Mouse (Mus musculus) heart, adult 2 months (tissue): ENCODE results near the gene Tubb1. TPM values are rescaled to one million over a fixed set of nuclear protein-coding genes. Genes with fewer than 3 reads are reported as not detected.
A peak's percentile ranks its signal among the peaks of the same experiment; 100 is the strongest.

Source experiments
- DNase-seq, 2 experiments: peaks; one replicate each; pipeline ENCODE4 v3.0.0; 2021
- H3K27ac ChIP-seq: fragments of 200-600 bp; 2 replicates; pipeline ENCODE4 v1.8.1; 2022
- H3K27me3 ChIP-seq: fragments of 200-500 bp; 2 replicates; pipeline ENCODE4 v1.6.1; 2012; ENCODE audit warnings: mild to moderate bottlenecking, low read length, inconsistent platforms, mixed read lengths; ENCODE audit not compliant: control insufficient read depth, insufficient read depth
- H3K36me3 ChIP-seq: fragments of 200-500 bp; 2 replicates; pipeline ENCODE4 v1.6.1; 2012; ENCODE audit warnings: low read length, inconsistent platforms; ENCODE audit not compliant: control insufficient read depth, insufficient read depth
- H3K4me1 ChIP-seq: fragments of 200-500 bp; 2 replicates; pipeline ENCODE4 v1.6.1; 2011; ENCODE audit warnings: low read length; ENCODE audit not compliant: control insufficient read depth, insufficient read depth
- H3K4me3 ChIP-seq: fragments of 200-600 bp; 2 replicates; pipeline ENCODE4 v1.8.1; 2022
- H3K79me2 ChIP-seq: fragments of 200-500 bp; replicated peaks from 2 replicates; pipeline ENCODE4 v1.6.1; 2012; ENCODE audit warnings: mild to moderate bottlenecking, inconsistent platforms, low read length, moderate library complexity, mixed read lengths; ENCODE audit not compliant: control insufficient read depth, insufficient read depth
- H3K9ac ChIP-seq: fragments of 200-500 bp; 2 replicates; pipeline ENCODE4 v1.6.1; 2012; ENCODE audit warnings: low read depth, mild to moderate bottlenecking, control low read depth, inconsistent platforms, low read length, mixed read lengths
- CTCF ChIP-seq: fragments of 200-600 bp; IDR thresholded peaks from 2 replicates; pipeline ENCODE4 v1.8.1; 2022; ENCODE audit warnings: antibody characterized with exemption, mild to moderate bottlenecking, moderate library complexity
- EP300 ChIP-seq: fragments of 200-500 bp; IDR thresholded peaks from 2 replicates; pipeline ENCODE4 v1.6.1; 2011; ENCODE audit warnings: low read depth, low read length, control low read depth; ENCODE audit not compliant: insufficient read depth
- POLR2A ChIP-seq: fragments of 200-500 bp; IDR thresholded peaks from 2 replicates; pipeline ENCODE4 v1.6.1; 2011; ENCODE audit warnings: mild to moderate bottlenecking, low read depth, low read length, control low read depth; ENCODE audit not compliant: insufficient read depth
- WGBS: fragments of 180-500 bp; shearing (Covaris S2); methylation state at CpG from one replicate; pipeline ENCODE4 v1.1.7; 2018; 5-methylcytosine and 5-hydroxymethylcytosine counted together
- intact Hi-C: fragments of 180-260 bp; cut with DNase I; formaldehyde crosslinking; loops from one replicate; pipeline ENCODE4 v1.15.1; 2025
- polyA plus RNA-seq: library from polyadenylated mRNA; depleted of rRNA; stranded (reverse); fragments of >200 nt; gene quantifications from 2 replicates; pipeline ENCODE4 v1.2.3, GENCODE M21; 2012
- total RNA-seq, 2 experiments: library from RNA; stranded (reverse); gene quantifications; 2 replicates each; pipeline ENCODE4 v1.2.3; 2021

Gene Tubb1
- total and polyA plus RNA-seq, 3 experiments, result 4.1 to 21.4 (median 9.7) TPM

GRCm38 (mm10) chr2:174436076-174436701 is 14.3 kb upstream of the Tubb1 start:
- no peak for TF ChIP-seq EP300
- no peak for TF ChIP-seq CTCF
- no peak for TF ChIP-seq POLR2A
- Histone ChIP-seq H3K79me2 (no peaks in the 10 kb centered on the region), H3K9ac (no peak overlapping the region), H3K27ac (no peak overlapping the region), H3K4me3 (no peak overlapping the region), H3K27me3 (no peaks in the 10 kb centered on the region), H3K36me3 (no peaks in the 10 kb centered on the region), H3K4me1 (peaks cover 5% of the 10 kb centered on the region)
- intact Hi-C loops, result no loop called here
- 85% methylated on average over 26 of the region's 26 CpGs for WGBS
- peak in 1 of 2 experiments; percentile 65 for DNase-seq

DNA sequence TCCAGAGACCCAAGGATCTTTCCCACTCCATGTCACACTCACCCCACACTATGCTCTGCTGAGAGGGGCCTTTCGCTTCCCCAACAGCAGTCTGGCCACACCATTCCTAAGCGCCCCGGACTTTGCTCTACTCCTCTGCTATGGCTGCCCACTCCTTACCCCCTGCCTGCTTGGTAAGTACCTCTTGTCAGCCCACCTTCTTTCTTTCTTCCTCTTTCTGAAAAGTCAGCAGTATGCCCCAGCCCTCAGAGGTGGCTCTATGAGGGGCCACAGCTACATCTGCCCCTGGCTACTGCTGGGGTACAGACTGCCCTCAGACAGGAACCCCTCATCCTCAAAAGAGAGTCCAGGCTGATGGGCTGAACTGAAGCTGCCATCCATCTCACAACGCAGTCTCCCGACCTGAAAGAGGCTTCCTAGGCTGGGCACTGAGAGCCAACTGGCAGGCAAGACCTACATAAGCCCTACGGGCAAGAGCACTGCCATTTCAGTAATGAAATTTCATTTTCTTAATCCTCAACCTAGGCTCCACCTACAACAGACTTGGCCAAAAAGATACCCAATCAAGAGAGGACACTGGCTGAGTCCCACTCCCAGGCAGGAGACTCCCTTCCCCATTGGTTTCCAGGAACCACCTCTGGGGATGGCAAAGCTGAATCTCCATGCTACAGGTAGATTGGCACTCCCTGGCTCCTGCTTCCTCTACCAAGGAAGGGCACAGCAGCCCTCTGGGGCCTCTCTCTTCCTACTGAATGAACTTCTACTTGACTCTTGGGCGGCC is 13.4 kb upstream of the Tubb1 start:
- peak overlapping the region; percentile 3; the same call in 1 of the 2 replicates for H3K27ac ChIP-seq
- 89% methylated on average over 7 of the region's 7 CpGs for WGBS
- H3K36me3 ChIP-seq, result no peaks in the 10 kb centered on the region
- intact Hi-C loops, result no loop called here
- H3K9ac ChIP-seq, result no peak overlapping the region
- no peak overlapping the region for H3K4me3 ChIP-seq
- no peak for DNase-seq
- H3K27me3 ChIP-seq, result no peaks in the 10 kb centered on the region
- H3K4me1 ChIP-seq, result peaks cover 5% of the 10 kb centered on the region
- TF ChIP-seq POLR2A (no peak), CTCF (no peak), EP300 (no peak)
- no peaks in the 10 kb centered on the region for H3K79me2 ChIP-seq

DNA sequence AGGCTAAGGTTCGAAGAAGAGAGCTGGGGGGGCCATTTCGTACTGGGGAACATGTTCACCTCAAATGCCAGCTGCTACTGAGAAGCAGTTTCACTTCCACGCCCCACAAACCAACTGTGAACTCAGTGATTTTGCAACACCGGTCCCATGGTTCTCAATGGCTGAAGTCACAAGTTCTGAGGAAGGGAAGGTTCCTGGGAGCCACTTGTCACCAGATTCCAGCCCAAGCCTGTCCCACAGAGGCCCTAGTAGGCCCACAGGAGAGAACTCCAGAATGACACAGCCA is 12.9 kb upstream of the Tubb1 start:
- no peak overlapping the region for H3K9ac ChIP-seq
- peak overlapping the region; percentile 78 for H3K27ac ChIP-seq
- no peaks in the 10 kb centered on the region for H3K36me3 ChIP-seq
- H3K4me1 ChIP-seq, result peaks cover 5% of the 10 kb centered on the region
- WGBS, result 87% methylated on average over 4 of the region's 4 CpGs
- no peaks in the 10 kb centered on the region for H3K27me3 ChIP-seq
- peak; percentile 44 to 70 for DNase-seq
- intact Hi-C loops, result no loop called here
- no peak for TF ChIP-seq CTCF
- no peak for TF ChIP-seq EP300
- no peak for TF ChIP-seq POLR2A
- H3K4me3 ChIP-seq, result no peak overlapping the region; the same call in 1 of the 2 replicates
- H3K79me2 ChIP-seq, result no peaks in the 10 kb centered on the region

DNA sequence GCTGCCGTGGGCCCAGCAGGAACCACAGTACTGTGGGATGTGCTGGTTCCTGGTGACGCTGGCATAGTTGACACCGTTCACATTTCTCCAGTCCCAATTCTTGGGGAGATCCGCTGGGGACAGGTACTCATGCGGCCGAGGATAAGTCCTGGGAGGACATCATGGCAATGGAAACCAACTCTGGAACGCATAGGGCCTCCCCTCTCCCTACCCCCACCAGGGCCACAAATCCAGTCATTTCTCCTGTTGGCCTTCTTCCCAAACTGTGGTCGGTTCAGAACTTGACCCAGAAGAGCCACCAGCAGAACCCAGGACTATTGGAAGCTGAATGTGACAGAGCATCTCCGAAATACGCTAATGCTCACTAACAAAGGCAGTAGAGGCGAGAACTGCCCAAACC is 12.3 kb upstream of the Tubb1 start:
- Histone ChIP-seq H3K36me3 (no peaks in the 10 kb centered on the region), H3K4me1 (peaks cover 5% of the 10 kb centered on the region), H3K27ac (peak overlapping the region; percentile 78), H3K9ac (peak overlapping the region; percentile 84), H3K4me3 (peak overlapping the region; percentile 50), H3K27me3 (no peaks in the 10 kb centered on the region), H3K79me2 (no peaks in the 10 kb centered on the region)
- intact Hi-C loops, result loop anchor here (2.0 kb wide), 1 partner anchor 23 kb away; the partner anchor contains the start of gene Nelfcd
- DNase-seq, result no peak
- WGBS, result 59% methylated on average over 11 of the region's 11 CpGs
- TF ChIP-seq CTCF, result no peak
- no peak for TF ChIP-seq POLR2A
- TF ChIP-seq EP300, result no peak

DNA sequence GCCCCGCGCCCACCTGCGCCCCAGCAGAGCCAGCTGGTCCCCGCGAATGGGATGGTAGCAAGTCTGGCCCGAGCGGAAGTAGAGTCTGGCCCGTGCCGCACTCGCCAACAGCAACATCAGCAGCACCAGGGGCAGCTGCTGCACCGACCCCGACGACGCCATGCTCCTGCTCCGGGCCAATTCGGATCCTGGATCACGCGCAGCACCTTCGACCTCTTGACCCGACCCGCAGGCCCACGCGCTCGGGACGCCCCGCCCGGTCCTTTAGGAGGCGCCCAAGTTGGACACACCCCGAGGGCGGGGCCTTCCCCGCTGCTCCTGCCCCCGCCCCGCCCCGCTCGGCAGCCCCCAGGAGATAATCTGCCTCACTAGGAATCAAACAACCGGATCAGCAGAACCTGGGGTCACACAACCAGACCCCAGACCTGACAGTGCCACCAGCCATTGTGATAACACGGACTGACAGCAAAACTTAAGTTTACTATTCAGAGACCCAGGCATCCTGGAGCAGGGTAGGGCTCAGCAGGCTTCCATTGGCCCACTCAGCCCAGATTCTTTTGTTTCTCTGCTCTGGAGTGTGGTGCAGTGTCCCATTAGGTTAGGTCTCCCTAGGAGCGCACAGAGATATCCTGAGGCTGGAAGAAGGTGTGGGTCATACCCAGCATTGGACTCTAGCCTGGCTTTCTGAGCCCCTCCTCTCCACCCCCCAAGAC is 11.6 kb upstream of the Tubb1 start, which contains the start of gene Ctsz:
Ctsz (minus strand) TSS at position 303 of the 713 bp plus-strand sequence.
- peak within 1 kb of the TSS; percentile 50 for H3K4me3 ChIP-seq
- peak within 1 kb of the TSS; percentile 84 for H3K9ac ChIP-seq
- no peaks in the 10 kb centered on the region for H3K36me3 ChIP-seq
- no peaks in the 10 kb centered on the region for H3K79me2 ChIP-seq
- TF ChIP-seq POLR2A (peak; percentile 39; the same call in 1 of the 2 replicates), CTCF (no peak)
- H3K27ac ChIP-seq, result peak within 1 kb of the TSS; percentile 78
- WGBS, result 2% methylated on average over 38 of the region's 38 CpGs
- peak; percentile 86 to 87 for DNase-seq
- no peaks in the 10 kb centered on the region for H3K27me3 ChIP-seq
- intact Hi-C loops, result loop anchor here (2.0 kb wide), 1 partner anchor 24 kb away; the partner anchor contains the start of gene Nelfcd
- H3K4me1 ChIP-seq, result peaks cover 5% of the 10 kb centered on the region
